Mouse (Mus musculus): ENCODE data around the gene Shroom3.

The Shroom3 gene

GRCm38 (mm10) chr5:92759156-92759745, 76.0 kb downstream of the Shroom3 start:
- DNase-seq: no peak

- DNase-seq: no peak
Measured at GRCm38 (mm10) chr5:92760542-92760941, 77.3 kb downstream of the Shroom3 start.

- DNase-seq: no peak
Measured at GRCm38 (mm10) chr5:92761615-92762353, 78.5 kb downstream of the Shroom3 start.

DNA sequence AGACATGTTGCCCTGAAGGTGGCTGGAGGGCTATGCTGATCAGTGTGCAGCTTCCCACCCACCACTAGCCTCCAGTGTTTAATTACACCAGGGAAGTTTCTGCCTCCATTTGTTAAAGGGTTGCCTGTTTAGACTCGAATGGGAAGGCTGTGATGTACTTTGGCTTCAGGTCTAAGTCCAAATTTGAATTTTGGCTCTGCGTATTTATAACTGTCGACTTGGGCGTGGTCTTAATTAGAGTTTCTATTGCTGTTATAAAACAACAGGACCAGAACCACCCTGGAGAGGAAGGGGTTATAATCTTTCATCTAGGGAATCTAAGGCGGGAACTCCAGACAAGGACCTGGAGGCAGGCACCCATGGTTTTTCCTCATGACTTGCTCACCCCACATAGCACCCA, 79.2 kb downstream of the Shroom3 start:
- no peak for DNase-seq

- no peak for DNase-seq
Measured at GRCm38 (mm10) chr5:92763546-92763952, 80.3 kb downstream of the Shroom3 start.

DNA sequence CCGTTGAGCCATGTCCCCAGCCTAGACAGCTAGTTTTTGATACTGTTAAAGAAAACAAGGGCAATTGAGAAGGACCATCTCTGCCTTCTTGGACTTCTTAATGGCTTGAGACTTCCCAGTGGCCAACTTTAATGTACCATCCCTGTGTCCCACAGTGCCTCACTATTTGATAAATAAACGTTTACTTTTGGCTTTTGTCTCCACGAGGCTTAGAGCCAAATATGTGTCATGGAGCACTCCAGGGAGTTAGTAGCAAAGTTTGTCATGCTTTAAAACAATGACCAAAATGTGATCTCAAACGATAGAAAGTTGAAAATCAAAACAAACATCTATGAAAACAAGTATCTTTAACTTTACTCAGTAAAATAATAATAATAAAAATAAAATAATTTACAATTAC, 83.1 kb downstream of the Shroom3 start:
- DNase-seq: peak; percentile 47

- DNase-seq: no peak
Measured at GRCm38 (mm10) chr5:92767194-92767777, 84.1 kb downstream of the Shroom3 start.

DNA sequence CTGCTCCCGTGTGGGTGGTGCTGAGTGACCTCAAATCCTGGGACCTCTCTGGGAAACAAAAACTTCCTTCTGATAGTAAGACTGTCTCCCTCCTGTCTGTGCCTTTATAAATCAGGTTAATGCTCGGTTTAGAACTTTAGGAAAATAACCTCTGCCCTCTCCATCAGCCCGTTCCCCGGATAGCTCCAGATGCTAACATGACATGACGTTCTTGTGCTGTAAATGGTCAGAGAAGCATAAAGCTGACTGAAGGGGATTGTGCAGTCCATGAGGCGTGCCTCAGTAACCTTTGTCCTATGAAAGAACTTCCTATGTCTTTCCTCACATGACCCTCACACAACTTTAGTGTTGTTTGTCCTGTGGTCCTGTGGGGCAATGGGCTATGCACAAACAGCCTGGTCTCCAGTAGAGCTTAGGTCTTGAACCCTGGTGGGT, 84.6 kb downstream of the Shroom3 start:
- no peak for DNase-seq

- DNase-seq: peak; percentile 29
Measured at GRCm38 (mm10) chr5:92773821-92774220, 90.6 kb downstream of the Shroom3 start.

DNA sequence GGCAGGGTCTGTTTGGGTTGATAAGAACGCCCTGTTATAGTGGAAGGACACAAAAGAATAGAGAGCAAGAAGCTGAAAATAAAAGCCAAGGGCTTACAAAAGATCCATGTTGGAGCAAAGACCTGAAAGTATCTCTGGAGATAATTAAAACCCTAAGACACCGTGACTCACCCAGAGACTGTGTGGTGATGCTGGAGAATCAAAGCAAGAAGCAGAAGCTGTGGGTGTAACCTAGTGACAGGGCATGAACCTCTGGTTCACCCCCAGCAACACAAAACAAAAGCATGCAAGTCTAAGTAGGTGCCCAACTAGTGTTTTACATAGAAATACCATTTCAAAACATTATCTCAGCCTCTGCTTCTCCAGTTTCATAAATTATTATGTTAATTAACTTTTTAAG, 91.2 kb downstream of the Shroom3 start:
- DNase-seq: no peak

DNA sequence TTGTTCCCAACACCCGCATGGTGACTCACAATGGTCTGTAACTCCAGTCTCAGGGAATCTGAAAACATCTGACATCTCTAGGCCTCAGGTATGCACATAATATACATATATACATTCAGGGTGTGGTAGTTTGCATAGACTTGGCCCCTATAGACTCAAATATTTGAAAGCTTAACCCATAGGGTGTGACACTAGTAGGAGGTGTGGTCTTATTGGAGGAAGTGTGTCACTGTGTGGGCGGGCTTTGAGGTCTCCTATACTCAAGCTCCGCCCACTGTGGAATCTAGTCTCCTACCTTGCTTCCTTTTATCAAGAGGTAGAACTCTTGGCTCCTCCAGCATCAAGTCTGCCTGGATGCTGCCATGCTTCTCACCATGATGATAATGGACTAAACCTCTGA, 91.7 kb downstream of the Shroom3 start:
- no peak for DNase-seq

GRCm38 (mm10) chr5:92778395-92778794, 95.2 kb downstream of the Shroom3 start:
- no peak for DNase-seq

DNA sequence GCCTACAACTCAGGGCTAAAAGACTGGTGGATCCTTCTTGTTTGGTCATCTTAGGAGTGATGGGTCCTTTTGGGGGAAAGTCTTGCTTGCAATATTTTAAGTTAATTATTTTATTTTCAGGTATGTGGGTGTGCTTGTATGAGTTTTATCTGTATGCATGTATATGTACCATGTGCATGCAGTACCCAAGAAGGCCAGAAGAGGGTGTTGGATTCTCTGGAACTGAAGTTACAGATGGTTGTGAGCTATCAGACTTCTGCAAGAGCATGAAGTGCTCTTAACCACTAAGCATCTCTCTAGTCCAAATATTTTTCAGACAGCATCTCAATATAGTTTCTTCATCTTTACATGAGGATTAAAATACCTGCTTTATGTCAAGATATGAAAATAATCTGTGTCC, 97.8 kb downstream of the Shroom3 start:
- DNase-seq: no peak

DNA sequence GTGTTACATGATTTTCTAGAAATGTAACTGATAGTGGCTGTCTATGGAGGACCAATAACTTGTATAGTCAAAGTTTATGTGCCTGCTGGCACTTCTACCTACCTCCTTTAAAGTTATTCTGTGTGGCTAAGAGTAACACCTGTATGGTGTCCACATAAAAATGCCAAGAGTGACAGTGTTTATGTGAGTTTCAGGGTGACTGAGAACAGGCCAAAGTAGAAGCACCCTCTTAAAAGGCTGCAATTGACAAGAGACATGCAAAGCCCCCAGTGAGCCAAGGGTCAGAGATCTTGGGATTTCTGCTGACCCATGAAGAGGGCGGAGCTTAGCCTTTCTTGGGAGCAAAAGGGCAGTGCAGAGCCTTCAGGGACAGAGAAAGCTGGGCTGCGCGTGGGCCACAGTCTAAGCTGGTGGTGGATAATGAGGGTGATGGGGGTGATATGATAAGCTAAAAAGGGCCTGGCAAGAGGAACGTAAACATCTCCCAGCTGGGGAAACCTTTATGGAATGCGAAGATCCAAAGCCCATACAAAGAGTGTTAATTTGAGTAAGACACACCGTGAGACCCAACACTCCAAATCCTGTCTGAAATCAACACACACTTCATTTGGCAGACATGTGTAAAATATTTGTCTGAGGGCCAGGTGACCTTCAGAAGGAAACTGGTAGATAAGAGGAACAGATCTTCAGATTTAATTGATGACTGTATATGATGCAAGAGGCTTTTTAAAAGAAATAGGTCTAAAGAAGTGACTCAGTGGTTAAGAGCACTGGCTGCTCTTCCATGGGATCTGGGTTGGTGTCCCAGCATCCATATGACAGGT, 101.0 kb downstream of the Shroom3 start:
- peak; percentile 51 for DNase-seq

DNA sequence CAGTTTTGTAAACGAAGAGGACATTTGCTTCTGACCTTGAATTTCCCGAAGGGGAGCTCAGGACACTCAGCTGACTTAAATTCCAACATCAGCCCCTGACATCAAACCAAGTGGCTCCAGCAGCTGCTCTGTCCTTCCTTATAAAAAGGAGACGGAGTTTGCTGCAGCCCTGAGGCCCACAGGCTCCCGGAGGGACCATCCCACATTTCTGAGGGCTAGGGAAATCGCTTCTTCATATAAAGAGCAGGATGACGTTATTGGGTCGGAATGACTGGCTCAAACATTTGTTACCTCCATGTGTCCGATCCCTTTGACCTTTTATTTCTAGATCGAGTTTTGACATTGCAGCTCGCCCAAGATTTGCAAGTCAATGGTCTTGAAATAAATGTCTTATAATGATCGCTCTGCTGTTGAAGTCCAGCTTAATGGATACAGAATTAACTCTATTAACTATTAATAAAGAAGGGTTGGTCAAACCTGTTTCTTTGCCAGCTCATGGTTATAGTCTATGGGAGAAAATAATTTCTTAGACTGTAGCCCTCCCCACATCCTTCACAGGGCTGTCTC, 102.7 kb downstream of the Shroom3 start:
- DNase-seq: no peak

DNA sequence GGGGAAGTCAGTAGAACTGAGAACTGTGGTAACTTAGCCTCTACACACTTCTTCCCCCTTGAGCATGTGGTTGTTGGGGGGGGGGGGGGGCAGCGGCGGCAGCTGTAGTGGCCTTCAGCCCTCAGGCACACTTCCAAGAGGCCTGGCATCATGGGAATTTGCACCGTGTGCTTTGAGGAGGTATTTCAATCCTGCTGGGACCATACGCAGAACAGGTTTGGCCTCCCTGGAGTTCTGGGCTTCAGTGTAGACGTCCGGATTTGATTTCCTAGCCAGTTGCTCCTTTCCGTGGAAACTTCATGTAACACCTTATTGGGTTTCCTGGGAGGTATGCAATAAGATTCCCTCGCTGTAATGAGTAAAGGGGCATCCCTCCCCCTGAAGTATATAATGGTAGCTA, 105.8 kb downstream of the Shroom3 start:
- DNase-seq: no peak

DNA sequence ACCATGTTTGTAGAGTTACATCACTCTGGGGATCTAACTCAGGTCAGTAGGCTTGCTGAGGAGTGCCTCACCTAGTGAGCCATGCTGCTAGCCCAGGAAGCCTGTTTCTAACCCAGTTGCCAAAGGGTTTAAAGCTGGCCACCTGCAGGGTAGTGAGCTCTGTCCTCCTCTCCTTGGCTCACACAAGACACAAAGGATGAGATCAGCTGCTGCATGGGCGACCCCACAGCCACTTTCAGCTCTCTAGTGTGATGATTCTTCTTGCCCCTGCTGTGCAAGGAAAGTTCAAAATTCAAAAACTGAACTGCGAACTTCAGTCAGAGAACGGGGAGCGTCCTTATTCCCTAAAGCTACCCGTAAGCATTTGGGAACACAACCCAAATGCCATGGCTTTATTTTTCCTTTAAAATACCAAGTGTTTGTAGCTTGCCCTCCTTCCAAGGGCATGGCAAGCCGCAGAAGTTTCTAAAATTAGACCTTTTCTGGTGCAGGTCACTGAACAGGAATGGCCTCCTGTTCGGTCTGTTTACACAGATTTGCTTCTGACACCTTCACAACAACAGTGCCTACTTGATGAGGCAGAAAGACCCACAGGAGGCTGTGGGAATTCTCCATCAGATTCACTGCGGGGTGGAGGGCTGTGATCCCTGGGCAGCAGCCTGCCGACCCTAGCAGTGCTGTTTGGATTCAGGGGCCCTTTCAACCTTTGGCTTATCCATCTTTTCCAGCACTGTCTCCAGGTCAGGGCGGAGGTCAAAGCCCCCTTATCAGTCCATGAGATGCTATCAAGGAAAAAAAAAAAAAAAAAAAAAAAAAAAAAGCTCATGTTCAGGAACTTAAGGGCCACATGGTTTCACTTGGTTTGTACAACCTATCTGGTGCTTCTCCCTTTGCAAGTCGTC, 113.1 kb downstream of the Shroom3 start:
- no peak for DNase-seq

GRCm38 (mm10) chr5:92797981-92798380, 114.7 kb downstream of the Shroom3 start:
- DNase-seq: no peak

- DNase-seq: peak; percentile 18
Measured at GRCm38 (mm10) chr5:92804379-92804778, 121.1 kb downstream of the Shroom3 start.

DNA sequence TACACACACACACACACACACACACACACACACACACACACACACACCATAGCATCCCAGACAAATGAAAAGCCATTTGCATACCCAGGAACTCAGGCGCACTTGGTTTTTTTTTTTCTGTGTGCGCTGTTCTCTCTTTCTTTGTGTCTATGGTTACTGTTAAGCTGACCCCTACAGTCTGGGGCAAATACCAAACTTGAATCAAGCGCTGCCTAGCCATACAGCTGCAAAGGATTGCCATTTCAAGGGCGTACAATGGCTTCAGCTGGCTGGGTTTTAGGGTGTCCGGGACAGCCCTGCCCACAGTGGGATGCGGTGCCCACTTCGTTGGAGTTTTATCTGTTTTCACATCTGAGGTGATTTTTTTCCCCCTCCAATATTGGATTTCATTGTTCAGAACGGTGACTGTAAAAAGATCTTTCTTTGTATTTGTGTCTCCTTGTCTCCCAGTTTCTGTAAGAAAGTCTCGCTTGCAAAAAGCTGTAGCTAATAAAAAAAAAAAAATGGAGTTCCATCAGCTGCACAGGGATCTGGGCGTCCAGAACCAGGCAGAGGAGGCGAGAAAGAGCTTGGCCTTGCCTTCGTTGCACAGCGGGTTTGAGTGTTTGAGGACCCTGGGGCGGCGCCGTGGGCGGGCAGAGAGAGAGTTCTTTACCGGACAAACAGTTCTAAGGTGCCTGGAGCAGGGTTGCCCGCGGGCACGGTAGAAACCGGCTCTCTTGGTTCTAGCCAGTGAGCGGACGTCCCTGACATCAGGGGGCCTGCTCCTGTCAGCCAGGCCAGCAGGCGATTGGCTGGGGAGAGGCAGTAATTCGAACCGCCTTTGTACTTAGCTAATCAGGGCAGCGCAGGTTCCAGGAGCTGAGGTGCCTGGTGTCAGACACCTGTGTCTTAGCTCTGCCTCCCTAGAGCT, 125.5 kb downstream of the Shroom3 start:
- peak; percentile 78 for DNase-seq

DNA sequence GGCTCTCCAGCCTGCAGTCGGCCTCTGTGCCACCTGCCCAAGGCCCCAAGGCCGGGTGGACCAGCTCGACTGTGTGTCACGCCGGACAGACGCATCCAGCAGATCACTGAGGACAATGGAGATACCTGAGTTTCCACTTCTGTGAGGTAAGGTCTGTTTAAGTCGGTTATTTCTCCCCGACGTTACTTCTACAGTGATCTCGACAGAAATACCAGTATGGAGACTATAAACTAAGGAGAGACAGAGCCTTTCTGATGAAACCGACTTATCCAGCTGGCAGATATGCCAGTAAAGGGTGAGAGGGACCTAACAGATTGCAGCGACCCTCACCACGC, 126.1 kb downstream of the Shroom3 start:
- no peak for DNase-seq
